Mouse (Mus musculus) CH12.LX (cell line): ENCODE data around the gene Mef2d. TPM values are rescaled to one million over a fixed set of nuclear protein-coding genes. Genes with fewer than 3 reads are reported as not detected.

Experiments used
- DNase-seq: peaks from one replicate; pipeline ENCODE4 v3.0.0-alpha.2; 2013; ENCODE audit errors: extremely low read depth
- H3K27ac ChIP-seq: 2 replicates; pipeline ENCODE4 v1.5.1; 2012; ENCODE audit warnings: low read depth, mild to moderate bottlenecking, control low read depth, moderate library complexity; ENCODE audit not compliant: insufficient read depth
- H3K27me3 ChIP-seq: replicated peaks from 2 replicates; pipeline ENCODE3; 2012; ENCODE audit warnings: inconsistent platforms
- H3K36me3 ChIP-seq, 2 experiments: replicated peaks in 1 of 2; 2 replicates each; pipeline versions ENCODE3 to v1.6.1; 2012; ENCODE audit warnings: inconsistent platforms in 1 of 2, low read length in 1 of 2, mild to moderate bottlenecking in 1 of 2, mixed read lengths in 1 of 2, moderate library complexity in 1 of 2; ENCODE audit not compliant: control insufficient read depth in 1 of 2, insufficient read depth in 1 of 2
- H3K4me1 ChIP-seq, 2 experiments: 2 replicates each; pipeline ENCODE4 v1.6.1; 2012; ENCODE audit warnings: inconsistent platforms in 1 of 2, moderate library complexity in 1 of 2; ENCODE audit not compliant: insufficient read depth in 2 of 2, control insufficient read depth in 1 of 2
- H3K4me2 ChIP-seq: 2 replicates; pipeline ENCODE4 v1.6.1; 2012; ENCODE audit warnings: low read depth, mild to moderate bottlenecking, control low read depth; ENCODE audit not compliant: poor library complexity, insufficient read depth, severe bottlenecking
- H3K4me3 ChIP-seq, 3 experiments: fragments of 150-350 bp in 1 of 3; sonication (generic) in 1 of 3; replicated peaks in 1 of 3; 2 replicates each; pipeline versions ENCODE3 to v1.5.1; 2011 to 2012; ENCODE audit warnings: low read depth in 2 of 3, low read length in 2 of 3, mild to moderate bottlenecking in 2 of 3, moderate library complexity in 2 of 3, control low read depth in 1 of 3, improper control_type of control experiment in 1 of 3, inconsistent platforms in 1 of 3, mixed read lengths in 1 of 3; ENCODE audit not compliant: poor library complexity in 1 of 3
- H3K79me2 ChIP-seq: replicated peaks from 2 replicates; pipeline ENCODE4 v1.6.1; 2012; ENCODE audit warnings: mild to moderate bottlenecking, moderate library complexity; ENCODE audit not compliant: control insufficient read depth, poor library complexity, insufficient read depth, severe bottlenecking; ENCODE audit errors: extremely low read depth
- H3K9ac ChIP-seq: 2 replicates; pipeline ENCODE4 v1.6.1; 2012; ENCODE audit warnings: low read depth, mild to moderate bottlenecking, control low read depth, moderate library complexity; ENCODE audit not compliant: insufficient read depth
- H3K9me3 ChIP-seq: replicated peaks from 2 replicates; pipeline ENCODE3; 2012; ENCODE audit warnings: low read length, inconsistent platforms, mixed read lengths
- BHLHE40 ChIP-seq: IDR thresholded peaks from 2 replicates; pipeline ENCODE4 v1.6.1; 2011; ENCODE audit warnings: mild to moderate bottlenecking, low read depth, low read length, improper control_type of control experiment
- CTCF ChIP-seq, 2 experiments: IDR thresholded peaks in 1 of 2; conservative IDR thresholded peaks in 1 of 2; 2 replicates each; pipeline ENCODE4 v1.5.1; 2011 to 2012; ENCODE audit warnings: low read depth in 2 of 2, low read length in 2 of 2, improper control_type of control experiment in 1 of 2, inconsistent platforms in 1 of 2, mild to moderate bottlenecking in 1 of 2, moderate library complexity in 1 of 2
- IRF4 ChIP-seq: IDR thresholded peaks from 2 replicates; pipeline ENCODE4 v1.6.1; 2014; ENCODE audit warnings: low read depth, mild to moderate bottlenecking, inconsistent platforms, low read length, improper control_type of control experiment
- MAFK ChIP-seq: IDR thresholded peaks from 2 replicates; pipeline ENCODE4 v1.6.1; 2011; ENCODE audit warnings: low read length, improper control_type of control experiment; ENCODE audit not compliant: insufficient replicate concordance
- MEF2A ChIP-seq: IDR thresholded peaks from 2 replicates; pipeline ENCODE4 v1.6.1; 2014; ENCODE audit warnings: low read depth, mild to moderate bottlenecking, inconsistent platforms, low read length, improper control_type of control experiment, borderline replicate concordance
- MXI1 ChIP-seq: IDR thresholded peaks from 2 replicates; pipeline ENCODE4 v1.6.1; 2011; ENCODE audit warnings: mild to moderate bottlenecking, low read depth, low read length, improper control_type of control experiment
- MYC ChIP-seq: IDR thresholded peaks from 2 replicates; pipeline ENCODE4 v1.6.1; 2011; ENCODE audit warnings: low read depth, mild to moderate bottlenecking, improper control_type of control experiment, low read length
- NRF1 ChIP-seq: IDR thresholded peaks from 2 replicates; pipeline ENCODE4 v1.6.1; 2014; ENCODE audit warnings: low read depth, mild to moderate bottlenecking, inconsistent platforms, low read length, improper control_type of control experiment, moderate library complexity
- PAX5 ChIP-seq: IDR thresholded peaks from 2 replicates; pipeline ENCODE4 v1.6.1; 2012; ENCODE audit warnings: low read length, inconsistent platforms, mixed read lengths
- RAD21 ChIP-seq: IDR thresholded peaks from 2 replicates; pipeline ENCODE4 v1.6.1; 2011; ENCODE audit warnings: low read depth, mild to moderate bottlenecking, low read length, improper control_type of control experiment, moderate library complexity
- RCOR1 ChIP-seq: conservative IDR thresholded peaks from 2 replicates; pipeline ENCODE4 v1.6.1; 2012; ENCODE audit warnings: low read depth, mild to moderate bottlenecking, inconsistent platforms, low read length, improper control_type of control experiment
- SMC3 ChIP-seq: IDR thresholded peaks from 2 replicates; pipeline ENCODE4 v1.6.1; 2011; ENCODE audit warnings: low read depth, low read length, improper control_type of control experiment
- TBP ChIP-seq: conservative IDR thresholded peaks from 2 replicates; pipeline ENCODE4 v1.6.1; 2011; ENCODE audit warnings: low read depth, low read length, improper control_type of control experiment
- TCF12 ChIP-seq: IDR thresholded peaks from 2 replicates; pipeline ENCODE4 v1.6.1; 2014; ENCODE audit warnings: low read depth, mild to moderate bottlenecking, inconsistent platforms, low read length, improper control_type of control experiment
- USF1 ChIP-seq: IDR thresholded peaks from 2 replicates; pipeline ENCODE4 v1.6.1; 2014; ENCODE audit warnings: low read depth, mild to moderate bottlenecking, inconsistent platforms, low read length, improper control_type of control experiment
- USF2 ChIP-seq: conservative IDR thresholded peaks from 2 replicates; pipeline ENCODE4 v1.6.1; 2011; ENCODE audit warnings: low read depth, low read length, improper control_type of control experiment
- ZC3H11A ChIP-seq: IDR thresholded peaks from 2 replicates; pipeline ENCODE4 v1.6.1; 2012; ENCODE audit warnings: low read depth, mild to moderate bottlenecking, inconsistent platforms, low read length, improper control_type of control experiment
- ZKSCAN1 ChIP-seq: IDR thresholded peaks from 2 replicates; pipeline ENCODE4 v1.6.1; 2012; ENCODE audit warnings: low read depth, inconsistent platforms, low read length, improper control_type of control experiment, borderline replicate concordance
- ZMIZ1 ChIP-seq: IDR thresholded peaks from 2 replicates; pipeline ENCODE4 v1.6.1; 2012; ENCODE audit warnings: low read depth, mild to moderate bottlenecking, inconsistent platforms, low read length, improper control_type of control experiment
- ZNF384 ChIP-seq: IDR thresholded peaks from 2 replicates; pipeline ENCODE4 v1.6.1; 2012; ENCODE audit warnings: low read depth, low read length, improper control_type of control experiment, inconsistent platforms
- dilution Hi-C: fragments of 300-500 bp; cut with MboI; formaldehyde crosslinking; loops from 2 replicates; pipeline ENCODE4 v1.14.3; 2020; ENCODE audit warnings: low sequenced_read_pairs; ENCODE audit not compliant: extremely low pct_unique_long_range_greater_than_20kb, extremely low pct_ligation_motif_present
- in situ Hi-C: fragments of 300-500 bp; cut with MboI; formaldehyde crosslinking; loops from 3 replicates; pipeline ENCODE4 v1.14.3; 2019; ENCODE audit warnings: low sequenced_read_pairs, low pct_ligation_motif_present, low pct_unique_long_range_greater_than_20kb, mixed read lengths
- polyA plus RNA-seq: library from polyadenylated mRNA; unstranded; fragments of >175 nt; gene quantifications from 2 replicates; pipeline ENCODE4 v1.2.1, GENCODE M21; 2012; ENCODE audit warnings: low read depth; ENCODE audit not compliant: insufficient read length
- total RNA-seq, 2 experiments: library from RNA; depleted of rRNA; stranded (reverse); fragments of 300-350 nt in 1 of 2; fragments of >200 nt in 1 of 2; gene quantifications; 2 replicates each; pipeline ENCODE4 v1.2.3; 2012 to 2014

Gene Mef2d
- total and polyA plus RNA-seq, 3 experiments, result 4.8 to 75.8 (median 10.9) TPM

DNA sequence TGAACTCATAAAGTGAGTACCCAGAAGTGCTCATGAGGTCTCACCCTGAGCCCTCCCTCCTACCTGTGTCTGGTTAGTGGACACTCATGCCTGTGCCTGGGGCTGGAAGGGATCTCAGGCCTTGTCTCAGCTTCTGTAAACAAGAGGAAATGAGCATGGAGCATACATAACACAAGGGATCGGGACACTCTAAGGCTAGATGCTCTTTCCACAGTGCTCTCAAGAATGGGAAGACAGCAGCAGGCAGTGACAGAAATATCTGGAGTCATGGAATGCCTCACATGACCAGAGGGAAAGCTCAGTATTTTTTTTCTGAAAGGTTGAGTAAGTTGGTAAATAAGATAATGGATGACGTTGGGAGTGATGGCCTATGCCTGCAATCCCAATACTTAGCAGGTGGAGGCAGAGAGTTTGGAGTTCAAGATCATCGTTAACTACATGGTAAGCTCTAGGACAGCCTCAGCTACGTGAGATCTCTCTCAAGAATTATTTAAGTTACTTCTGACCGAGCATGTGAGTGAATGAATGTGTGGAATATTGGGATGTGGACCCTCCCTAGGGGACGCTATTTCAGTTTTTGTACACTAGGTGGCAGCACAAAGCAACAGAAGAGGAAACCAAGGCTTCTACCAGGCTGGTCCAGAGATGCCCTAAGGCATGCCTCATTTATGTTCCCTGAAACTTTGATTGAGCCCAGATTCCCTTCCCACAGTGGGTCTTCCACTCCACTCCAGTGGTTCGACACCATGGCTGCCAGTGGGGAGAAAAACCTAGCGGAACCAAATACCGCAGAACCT lies 49.8 kb downstream of the Mef2d start:
- TF ChIP-seq IRF4, result no peak
- no peak for TF ChIP-seq MYC
- TF ChIP-seq ZNF384, result no peak
- no peak for TF ChIP-seq MEF2A
- TF ChIP-seq ZKSCAN1, result no peak
- TF ChIP-seq BHLHE40, result no peak
- no peak for TF ChIP-seq MAFK
- TF ChIP-seq MXI1, result no peak
- TF ChIP-seq NRF1, result no peak
- peak; percentile 79 for TF ChIP-seq RAD21
- TF ChIP-seq PAX5, result no peak
- no peak for TF ChIP-seq TBP
- no peak for TF ChIP-seq USF2
- TF ChIP-seq USF1, result no peak
- 0 out of 2 replicates have a peak, but pooled peaks have one; percentile 22 for TF ChIP-seq ZC3H11A
- no peak for TF ChIP-seq RCOR1
- peak; percentile 88 for TF ChIP-seq SMC3
- no peak for TF ChIP-seq ZMIZ1
- TF ChIP-seq CTCF (conservative IDR thresholded peaks at IDR 0.05 in 1 of 2, IDR thresholded peaks at IDR 0.05 in 1 of 2; ENCODE audit: low read depth in 2 of 2, low read length in 2 of 2), result peak; percentile 93 to 94
- no peak for TF ChIP-seq TCF12
- peaks cover 39% of the 10 kb centered on the region for H3K27me3 ChIP-seq
- H3K9ac ChIP-seq, result no peak overlapping the region
- in situ Hi-C loops, result loop anchor here (5.0 kb wide), 1 partner anchor 50 kb away; no protein-coding TSS in a partner anchor
- dilution Hi-C loops, result no loop called here
- DNase-seq, result peak; percentile 38
- no peak overlapping the region for H3K4me2 ChIP-seq
- H3K27ac ChIP-seq, result no peak overlapping the region
- H3K4me3 ChIP-seq, result no peak overlapping the region
- no peaks in the 10 kb centered on the region for H3K36me3 ChIP-seq
- peaks cover 3% of the 10 kb centered on the region for H3K9me3 ChIP-seq
- H3K79me2 ChIP-seq, result no peaks in the 10 kb centered on the region
- H3K4me1 ChIP-seq, result peaks cover 2 to 12% of the 10 kb centered on the region in 2 experiments; a peak in 2 of 4 replicates
